Mouse (Mus musculus) ES-Bruce4 (cell line): ENCODE results near the gene Trim2.

Experiments
- CTCF ChIP-seq: IDR thresholded peaks from one replicate; pipeline ENCODE4 v1.8.1; 2011; ENCODE audit warnings: low read depth, low read length
- EP300 ChIP-seq: IDR thresholded peaks from 2 replicates; pipeline ENCODE4 v1.6.1; 2011; ENCODE audit warnings: low read depth, low read length; ENCODE audit not compliant: insufficient read depth
- POLR2A ChIP-seq: IDR thresholded peaks from one replicate; pipeline ENCODE4 v1.8.1; 2011; ENCODE audit warnings: low read length; ENCODE audit not compliant: insufficient read depth

- TF ChIP-seq CTCF (no peak), POLR2A (no peak), EP300 (peak; percentile 92)
Observed at GRCm38 (mm10) chr3:84193881-84194280, 112.8 kb downstream of the Trim2 start.
